Mouse (Mus musculus) liver, adult 2 months (tissue): ENCODE data around the gene Aspdh. TPM values are rescaled to one million over a fixed set of nuclear protein-coding genes. Genes with fewer than 3 reads are reported as not detected.

Source experiments
- DNase-seq: peaks from one replicate; pipeline ENCODE4 v3.0.0-alpha.2; 2011; ENCODE audit warnings: low read depth, low spot score; ENCODE audit errors: extremely low read depth
- H3K27ac ChIP-seq: fragments of 200-500 bp; replicated peaks from 2 replicates; pipeline ENCODE4 v1.5.1; 2012; ENCODE audit warnings: low read depth, mild to moderate bottlenecking, control low read depth, inconsistent platforms, low read length; ENCODE audit not compliant: insufficient read depth
- H3K27me3 ChIP-seq: fragments of 200-500 bp; 2 replicates; pipeline ENCODE4 v1.6.1; 2012; ENCODE audit warnings: mild to moderate bottlenecking, moderate library complexity, low read length, inconsistent platforms; ENCODE audit not compliant: control insufficient read depth, insufficient read depth
- H3K36me3 ChIP-seq: fragments of 200-500 bp; 2 replicates; pipeline ENCODE4 v1.6.1; 2012; ENCODE audit warnings: low read length, inconsistent platforms; ENCODE audit not compliant: control insufficient read depth, insufficient read depth
- H3K4me1 ChIP-seq: fragments of 200-500 bp; 2 replicates; pipeline ENCODE4 v1.6.1; 2011; ENCODE audit warnings: low read length; ENCODE audit not compliant: control insufficient read depth, insufficient read depth
- H3K4me3 ChIP-seq: fragments of 200-500 bp; 2 replicates; pipeline ENCODE4 v1.5.1; 2011; ENCODE audit warnings: low read depth, mild to moderate bottlenecking, control low read depth, low read length, moderate library complexity; ENCODE audit not compliant: insufficient read depth
- H3K79me2 ChIP-seq: fragments of 200-500 bp; 2 replicates; pipeline ENCODE4 v1.6.1; 2012; ENCODE audit warnings: inconsistent platforms, mild to moderate bottlenecking, low read length, moderate library complexity; ENCODE audit not compliant: control insufficient read depth, insufficient read depth
- H3K9ac ChIP-seq: fragments of 200-500 bp; 2 replicates; pipeline ENCODE4 v1.6.1; 2012; ENCODE audit warnings: low read depth, mild to moderate bottlenecking, control low read depth, inconsistent platforms, low read length
- CTCF ChIP-seq: fragments of 200-500 bp; IDR thresholded peaks from 2 replicates; pipeline ENCODE4 v1.5.1; 2011; ENCODE audit warnings: low read depth, low read length, control low read depth
- POLR2A ChIP-seq: fragments of 200-500 bp; IDR thresholded peaks from 2 replicates; pipeline ENCODE4 v1.6.1; 2011; ENCODE audit warnings: low read length, control low read depth; ENCODE audit not compliant: insufficient read depth; ENCODE audit errors: extremely low read depth
- WGBS: fragments of 180-500 bp; shearing (Covaris S2); methylation state at CpG from one replicate; pipeline ENCODE4 v1.1.7; 2018; 5-methylcytosine and 5-hydroxymethylcytosine counted together
- polyA plus RNA-seq: library from polyadenylated mRNA; depleted of rRNA; stranded (reverse); fragments of >200 nt; gene quantifications from 2 replicates; pipeline ENCODE4 v1.2.3, GENCODE M21; 2012
- total RNA-seq: library from RNA; depleted of rRNA; stranded (reverse); fragments of >200 nt; gene quantifications from 2 replicates; pipeline ENCODE4 v1.2.3, GENCODE M21; 2014

The Aspdh gene
- total and polyA plus RNA-seq, 2 experiments = 146 to 608 TPM

DNA sequence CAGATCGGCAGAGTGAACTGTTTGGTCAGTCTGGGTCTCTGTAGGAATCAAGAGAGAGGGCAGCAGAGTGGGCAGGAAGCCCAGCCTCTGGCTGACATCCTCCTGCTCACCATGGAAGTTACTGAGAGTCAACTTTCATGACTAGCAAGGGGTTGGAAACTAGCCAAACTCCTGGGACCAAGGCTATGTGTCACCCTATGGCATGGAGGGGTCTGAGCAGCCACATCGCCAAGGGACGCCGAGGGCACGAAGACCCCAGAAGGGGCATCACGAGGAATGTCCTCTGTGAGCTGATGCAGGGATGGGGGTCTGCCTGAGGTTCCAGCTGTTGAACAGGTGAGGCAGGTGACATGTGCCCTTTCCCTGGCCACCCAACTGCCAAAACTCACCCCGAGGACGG is 23.4 kb downstream of the Aspdh start:
- no peak for DNase-seq
- H3K9ac ChIP-seq = no peak overlapping the region
- H3K27me3 ChIP-seq = no peaks in the 10 kb centered on the region
- no peak overlapping the region for H3K4me3 ChIP-seq
- no peaks in the 10 kb centered on the region for H3K4me1 ChIP-seq
- TF ChIP-seq POLR2A = no peak
- TF ChIP-seq CTCF = no peak
- WGBS = 94% methylated on average over 8 of the region's 8 CpGs
- no peak overlapping the region for H3K27ac ChIP-seq
- H3K79me2 ChIP-seq = no peaks in the 10 kb centered on the region
- no peaks in the 10 kb centered on the region for H3K36me3 ChIP-seq

DNA sequence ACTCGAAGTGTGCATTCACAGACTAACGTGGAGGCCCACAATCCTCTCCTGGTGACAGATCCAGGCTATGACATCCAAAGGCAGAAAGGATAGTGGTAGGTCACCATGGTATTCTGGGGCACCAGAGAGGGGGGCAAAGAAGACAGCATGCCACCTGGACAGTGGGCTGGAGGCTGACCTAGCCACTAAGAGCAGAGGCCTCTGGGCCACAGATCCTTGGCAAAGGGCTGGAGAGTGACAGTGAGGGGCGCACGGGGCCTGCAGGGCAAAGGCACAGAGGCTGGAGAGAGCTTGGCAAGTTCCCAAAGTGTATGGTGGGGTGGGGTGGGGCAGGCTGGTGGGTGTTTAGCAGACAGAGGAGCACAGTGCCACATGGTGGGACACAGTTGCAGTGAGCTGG is 25.1 kb downstream of the Aspdh start:
- Histone ChIP-seq H3K4me3 (no peak overlapping the region), H3K9ac (no peak overlapping the region), H3K27ac (no peak overlapping the region), H3K36me3 (no peaks in the 10 kb centered on the region), H3K27me3 (no peaks in the 10 kb centered on the region), H3K4me1 (peaks cover 2% of the 10 kb centered on the region), H3K79me2 (peaks cover 3% of the 10 kb centered on the region; the same call in 1 of the 2 replicates)
- no peak for DNase-seq
- WGBS = 90% methylated on average over 4 of the region's 4 CpGs
- TF ChIP-seq CTCF (no peak), POLR2A (no peak)

DNA sequence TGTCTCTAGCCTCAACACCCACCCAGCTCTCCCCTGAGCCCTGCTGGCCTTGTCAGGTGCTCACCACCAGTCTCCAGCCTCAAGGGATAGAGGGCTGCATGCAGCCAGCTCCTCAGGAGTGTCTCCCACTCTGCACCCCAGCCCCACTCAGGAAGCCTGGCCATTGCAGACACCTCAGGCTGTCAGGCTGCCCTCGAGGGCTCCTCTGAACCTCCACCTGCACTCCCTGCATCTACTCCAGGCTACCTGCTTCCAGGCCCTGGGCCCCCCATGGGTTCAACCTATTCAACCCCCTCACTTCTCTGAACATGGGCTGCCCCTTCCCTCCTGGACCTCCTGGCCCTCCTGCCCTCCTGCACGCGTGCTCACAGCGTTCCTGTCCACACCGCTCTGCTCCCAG is 26.2 kb downstream of the Aspdh start:
- WGBS = 94% methylated on average over 5 of the region's 5 CpGs
- Histone ChIP-seq H3K27ac (no peak overlapping the region), H3K27me3 (no peaks in the 10 kb centered on the region), H3K9ac (no peak overlapping the region), H3K79me2 (peaks cover 8% of the 10 kb centered on the region; the same call in 1 of the 2 replicates), H3K4me3 (no peak overlapping the region), H3K4me1 (peaks cover 9% of the 10 kb centered on the region), H3K36me3 (no peaks in the 10 kb centered on the region)
- no peak for TF ChIP-seq POLR2A
- no peak for TF ChIP-seq CTCF
- no peak for DNase-seq

DNA sequence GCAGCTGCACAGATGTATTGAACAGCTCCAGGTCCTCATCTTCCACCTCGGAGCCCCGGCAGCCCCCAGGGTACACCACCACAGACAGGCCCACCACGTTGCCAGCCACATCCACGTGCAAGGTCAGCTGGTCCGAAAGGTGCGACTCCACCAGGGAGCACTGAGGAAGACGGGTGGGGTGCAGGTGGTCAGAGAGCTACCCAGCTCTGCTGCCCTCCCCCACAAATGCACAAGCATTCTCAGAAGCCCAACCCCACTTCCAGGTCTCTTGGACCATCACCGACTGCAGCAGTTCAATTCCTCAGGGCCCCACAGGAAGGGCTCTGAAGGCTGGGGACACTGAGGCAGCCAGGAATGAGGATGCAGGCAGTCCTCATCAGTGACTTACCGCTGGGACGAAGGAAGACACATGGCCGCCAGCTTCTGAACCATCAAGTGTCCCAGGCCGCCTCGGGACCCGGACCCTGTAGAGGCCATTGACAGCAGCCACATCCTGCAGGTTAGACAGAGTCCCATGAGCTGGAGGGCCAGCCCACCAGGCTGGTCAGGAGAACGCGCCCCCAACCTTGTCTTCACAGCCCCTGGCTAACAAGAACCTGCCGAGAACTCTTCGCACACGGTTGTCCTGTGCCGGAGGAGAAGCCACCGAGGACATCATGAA is 27.1 kb downstream of the Aspdh start:
- no peaks in the 10 kb centered on the region for H3K27me3 ChIP-seq
- no peak overlapping the region for H3K27ac ChIP-seq
- 96% methylated on average over 21 of the region's 21 CpGs for WGBS
- no peak overlapping the region for H3K9ac ChIP-seq
- no peak for TF ChIP-seq CTCF
- no peak for TF ChIP-seq POLR2A
- peaks cover 12% of the 10 kb centered on the region for H3K4me1 ChIP-seq
- no peaks in the 10 kb centered on the region for H3K36me3 ChIP-seq
- peaks cover 8% of the 10 kb centered on the region; the same call in 1 of the 2 replicates for H3K79me2 ChIP-seq
- no peak overlapping the region for H3K4me3 ChIP-seq
- DNase-seq = no peak

DNA sequence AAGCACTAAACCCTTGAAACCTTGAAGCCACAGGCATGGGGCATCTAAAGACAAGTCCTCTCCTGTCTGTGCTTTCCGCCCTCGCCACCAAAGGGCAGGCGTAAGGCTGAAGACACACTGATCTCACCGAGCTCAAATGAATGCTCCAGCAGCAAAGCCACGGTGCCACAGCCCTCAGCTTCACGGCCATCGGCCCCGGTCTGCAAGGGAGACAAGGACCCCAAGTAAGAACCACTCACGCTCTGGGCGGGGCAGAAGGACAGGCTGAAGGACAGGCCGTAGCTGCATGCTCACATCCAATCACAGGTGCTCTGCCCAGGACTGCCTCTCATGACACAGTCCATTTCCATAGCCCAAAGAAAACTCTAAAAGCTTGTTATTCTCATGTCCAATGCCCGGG is 29.5 kb downstream of the Aspdh start:
- no peak overlapping the region for H3K9ac ChIP-seq
- H3K79me2 ChIP-seq = peaks cover 8% of the 10 kb centered on the region; the same call in 1 of the 2 replicates
- no peaks in the 10 kb centered on the region for H3K27me3 ChIP-seq
- no peak for DNase-seq
- no peak overlapping the region for H3K27ac ChIP-seq
- peaks cover 25% of the 10 kb centered on the region for H3K4me1 ChIP-seq
- H3K4me3 ChIP-seq = no peak overlapping the region
- 96% methylated on average over 12 of the region's 12 CpGs for WGBS
- H3K36me3 ChIP-seq = no peaks in the 10 kb centered on the region
- no peak for TF ChIP-seq CTCF
- no peak for TF ChIP-seq POLR2A

DNA sequence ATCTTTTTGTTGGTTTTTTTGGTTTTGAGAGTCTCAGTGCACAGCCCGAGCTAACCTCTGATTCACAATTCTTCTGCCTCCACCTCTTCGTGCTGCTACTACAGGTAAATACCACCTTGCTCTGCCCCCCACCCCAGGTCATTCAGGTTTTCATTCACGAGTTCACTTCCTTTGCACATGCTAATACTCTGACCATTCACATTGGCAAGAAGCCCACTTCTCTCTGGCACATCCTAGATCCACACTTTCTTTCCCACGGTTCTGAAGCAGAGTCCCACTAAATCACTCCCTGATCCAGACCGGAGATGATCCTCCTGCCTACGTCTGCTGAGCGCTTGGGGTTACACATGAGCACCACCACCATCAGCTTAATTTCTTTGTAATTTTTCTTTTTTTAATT is 29.9 kb downstream of the Aspdh start:
- Histone ChIP-seq H3K4me1 (peaks cover 25% of the 10 kb centered on the region), H3K27me3 (no peaks in the 10 kb centered on the region), H3K79me2 (peaks cover 8% of the 10 kb centered on the region; the same call in 1 of the 2 replicates), H3K4me3 (no peak overlapping the region), H3K27ac (no peak overlapping the region), H3K36me3 (no peaks in the 10 kb centered on the region), H3K9ac (no peak overlapping the region)
- no peak for TF ChIP-seq POLR2A
- TF ChIP-seq CTCF = no peak
- 65% methylated on average over 7 of the region's 7 CpGs for WGBS
- DNase-seq = no peak
